Mouse (Mus musculus): Measurements from ENCODE around the gene Gm11444. TPM values are rescaled to one million over a fixed set of nuclear protein-coding genes. Genes with fewer than 3 reads are reported as not detected.

Gene Gm11444
- polyA plus RNA-seq, 1 experiment = not detected

- H3K79me2 ChIP-seq (ENCODE audit: control insufficient read depth, insufficient read depth) = no peaks in the 10 kb centered on the region
- no peak overlapping the region for H3K4me2 ChIP-seq (ENCODE audit: low read depth)
- H3K4me3 ChIP-seq = no peak overlapping the region
- H3K36me3 ChIP-seq (ENCODE audit: control insufficient read depth, insufficient read depth) = no peaks in the 10 kb centered on the region
- no peak overlapping the region for H3ac ChIP-seq (ENCODE audit: control insufficient read depth, insufficient read length)
- peaks cover 55% of the 10 kb centered on the region for H3K27me3 ChIP-seq (ENCODE audit: control insufficient read depth, insufficient read depth, insufficient read length)
- no peak for TF ChIP-seq MAX (IDR thresholded peaks at IDR 0.05; ENCODE audit: low read depth)
- no peak for TF ChIP-seq MYOG (IDR thresholded peaks at IDR 0.05; ENCODE audit: control insufficient read depth in 1 of 3, insufficient read depth in 1 of 3, insufficient read length in 2 of 3, low read depth in 2 of 3)
- TF ChIP-seq SRF (IDR thresholded peaks at IDR 0.05; ENCODE audit: control insufficient read depth, insufficient read length, low read depth) = no peak
- no peak for TF ChIP-seq MYOD1 (IDR thresholded peaks at IDR 0.05; ENCODE audit: control insufficient read depth in 1 of 3, insufficient read length in 2 of 3, low read depth in 2 of 3)
- TF ChIP-seq REST (IDR thresholded peaks at IDR 0.05; ENCODE audit: insufficient read depth, insufficient read length) = no peak
- no peak for TF ChIP-seq POLR2A (IDR thresholded peaks at IDR 0.05; ENCODE audit: insufficient read length, low read depth)
- no peak for TF ChIP-seq USF1 (IDR thresholded peaks at IDR 0.05; ENCODE audit: low read depth)
These were observed 37.1 kb upstream of the Gm11444 start for GRCm38 (mm10) chr11:85887273-85887672.

- Histone ChIP-seq H3ac (ENCODE audit: control insufficient read depth, insufficient read length) (no peak overlapping the region), H3K27me3 (ENCODE audit: control insufficient read depth, insufficient read depth, insufficient read length) (peaks cover 59% of the 10 kb centered on the region), H3K4me2 (ENCODE audit: low read depth) (no peak overlapping the region), H3K36me3 (ENCODE audit: control insufficient read depth, insufficient read depth) (no peaks in the 10 kb centered on the region), H3K4me3 (no peak overlapping the region), H3K79me2 (ENCODE audit: control insufficient read depth, insufficient read depth) (no peaks in the 10 kb centered on the region)
- no peak for TF ChIP-seq TCF12 (IDR thresholded peaks at IDR 0.05; ENCODE audit: insufficient read depth, poor library complexity, severe bottlenecking)
These were observed 36.3 kb upstream of the Gm11444 start for GRCm38 (mm10) chr11:85886429-85886785.

GRCm38 (mm10) chr11:85885665-85886428 is 35.7 kb upstream of the Gm11444 start, which contains the start of gene Tbx4:
TSS of gene Tbx4 (plus strand) at chr11:85886422.
- no peak within 1 kb of the TSS for H3K4me3 ChIP-seq

GRCm38 (mm10) chr11:85884498-85884897 is 34.4 kb upstream of the Gm11444 start:
- TF ChIP-seq POLR2A (IDR thresholded peaks at IDR 0.05; ENCODE audit: insufficient read length, low read depth) (no peak), USF1 (IDR thresholded peaks at IDR 0.05; ENCODE audit: low read depth) (no peak), TCF3 (IDR thresholded peaks at IDR 0.05; ENCODE audit: insufficient read length, low read depth) (no peak), SRF (IDR thresholded peaks at IDR 0.05; ENCODE audit: control insufficient read depth, insufficient read length, low read depth) (no peak), MYOD1 (IDR thresholded peaks at IDR 0.05; ENCODE audit: control insufficient read depth in 1 of 3, insufficient read length in 2 of 3, low read depth in 2 of 3) (no peak), POLR2AphosphoS2 (IDR thresholded peaks at IDR 0.05; ENCODE audit: insufficient read length, low read depth) (no peak), MYOG (IDR thresholded peaks at IDR 0.05; ENCODE audit: control insufficient read depth in 1 of 3, insufficient read depth in 1 of 3, insufficient read length in 2 of 3, low read depth in 2 of 3) (no peak), MAX (IDR thresholded peaks at IDR 0.05; ENCODE audit: low read depth) (no peak), REST (IDR thresholded peaks at IDR 0.05; ENCODE audit: insufficient read depth, insufficient read length) (no peak), TCF12 (IDR thresholded peaks at IDR 0.05; ENCODE audit: insufficient read depth, poor library complexity, severe bottlenecking) (no peak), E2F4 (IDR thresholded peaks at IDR 0.05; ENCODE audit: insufficient read depth) (no peak), CEBPB (IDR thresholded peaks at IDR 0.05; ENCODE audit: insufficient read depth, poor library complexity, severe bottlenecking) (no peak)
- H3K4me3 ChIP-seq = no peak overlapping the region
- no peak overlapping the region for H3K4me2 ChIP-seq (ENCODE audit: low read depth)
- H3K36me3 ChIP-seq (ENCODE audit: control insufficient read depth, insufficient read depth) = no peaks in the 10 kb centered on the region
- no peak overlapping the region for H3ac ChIP-seq (ENCODE audit: control insufficient read depth, insufficient read length)
- H3K27me3 ChIP-seq (ENCODE audit: control insufficient read depth, insufficient read depth, insufficient read length) = peaks cover 46% of the 10 kb centered on the region
- no peaks in the 10 kb centered on the region for H3K79me2 ChIP-seq (ENCODE audit: control insufficient read depth, insufficient read depth)

More at GRCm38 (mm10) chr11:85885665-85886428, 35.7 kb upstream of the Gm11444 start, which contains the start of gene Tbx4:
- H3K79me2 ChIP-seq (ENCODE audit: control insufficient read depth, insufficient read depth) = no peaks in the 10 kb centered on the region
- H3K4me2 ChIP-seq (ENCODE audit: low read depth) = no peak within 1 kb of the TSS
- no peaks in the 10 kb centered on the region for H3K36me3 ChIP-seq (ENCODE audit: control insufficient read depth, insufficient read depth)
- TF ChIP-seq SRF (IDR thresholded peaks at IDR 0.05; ENCODE audit: control insufficient read depth, insufficient read length, low read depth) (no peak), CEBPB (IDR thresholded peaks at IDR 0.05; ENCODE audit: insufficient read depth, poor library complexity, severe bottlenecking) (no peak), REST (IDR thresholded peaks at IDR 0.05; ENCODE audit: insufficient read depth, insufficient read length) (no peak), MAX (IDR thresholded peaks at IDR 0.05; ENCODE audit: low read depth) (no peak), POLR2A (IDR thresholded peaks at IDR 0.05; ENCODE audit: insufficient read length, low read depth) (no peak), MYOG (IDR thresholded peaks at IDR 0.05; ENCODE audit: control insufficient read depth in 1 of 3, insufficient read depth in 1 of 3, insufficient read length in 2 of 3, low read depth in 2 of 3) (no peak), E2F4 (IDR thresholded peaks at IDR 0.05; ENCODE audit: insufficient read depth) (no peak), USF1 (IDR thresholded peaks at IDR 0.05; ENCODE audit: low read depth) (no peak), TCF3 (IDR thresholded peaks at IDR 0.05; ENCODE audit: insufficient read length, low read depth) (no peak), POLR2AphosphoS2 (IDR thresholded peaks at IDR 0.05; ENCODE audit: insufficient read length, low read depth) (no peak), MYOD1 (IDR thresholded peaks at IDR 0.05; ENCODE audit: control insufficient read depth in 1 of 3, insufficient read length in 2 of 3, low read depth in 2 of 3) (no peak), TCF12 (IDR thresholded peaks at IDR 0.05; ENCODE audit: insufficient read depth, poor library complexity, severe bottlenecking) (no peak)
- H3ac ChIP-seq (ENCODE audit: control insufficient read depth, insufficient read length) = no peak within 1 kb of the TSS
- peaks cover 56% of the 10 kb centered on the region for H3K27me3 ChIP-seq (ENCODE audit: control insufficient read depth, insufficient read depth, insufficient read length)

Data from myocyte (in vitro differentiated cells).